Comparison of ENCODE assay signal across 20 mouse cellular contexts in genomic region chr12:40449119-40449795, GRCm38 (mm10). TPM values are rescaled to one million over a fixed set of nuclear protein-coding genes. Genes with fewer than 3 reads are reported as not detected.
DNase-seq lines count a peak whose midpoint lies in the region; ATAC-seq and TF ChIP-seq lines count a peak whose summit lies in the region.
"Had no signal": no experiment of that assay in that cellular context is flagged by ENCODE, and none has a peak within 500 bp of the region (broad histone marks: within the 10 kb centered on the region; RNA-seq: fewer than 3 reads in every experiment).

No protein-coding gene starts in this region.

- H3K4me3 ChIP-seq in kidney, embryonic 15.5 days (replicated peaks) = no peak overlapping the region
- H3K4me3 ChIP-seq in lung, postnatal 0 days (ENCODE audit: low read depth, low read length) = no peak overlapping the region
- H3K4me3 ChIP-seq in hindbrain, embryonic 14.5 days (replicated peaks; ENCODE audit: low read length) = no peak overlapping the region
- no peak overlapping the region for H3K4me3 ChIP-seq in midbrain, postnatal 0 days (ENCODE audit: low read depth, low read length)
- H3K4me3 ChIP-seq: embryonic facial prominence, embryonic 12.5 days; forebrain, embryonic 10.5 days; heart, embryonic 12.5 days had no signal

- no peak for ATAC-seq in kidney, embryonic 15.5 days (replicated peaks; ENCODE audit: low FRiP score)
- no peak for ATAC-seq in lung, postnatal 0 days
- ATAC-seq in hindbrain, embryonic 14.5 days (ENCODE audit: low FRiP score) = no peak
- ATAC-seq in midbrain, postnatal 0 days (ENCODE audit: low FRiP score) = no peak
- ATAC-seq: CD4-positive, CD25-positive, alpha-beta regulatory T cell, adult 4 months had no signal

- no peak for TF ChIP-seq EP300 in lung, postnatal 0 days (IDR thresholded peaks at IDR 0.05)

- no peaks in the 10 kb centered on the region for H3K9me3 ChIP-seq in kidney, embryonic 15.5 days (replicated peaks)
- no peaks in the 10 kb centered on the region for H3K9me3 ChIP-seq in lung, postnatal 0 days (ENCODE audit: low read length)
- H3K9me3 ChIP-seq in hindbrain, embryonic 14.5 days (ENCODE audit: control insufficient read depth, low read length) = no peaks in the 10 kb centered on the region; the same call in 1 of the 2 replicates
- no peaks in the 10 kb centered on the region for H3K9me3 ChIP-seq in midbrain, postnatal 0 days (ENCODE audit: low read length)
- H3K9me3 ChIP-seq: embryonic facial prominence, embryonic 12.5 days; forebrain, embryonic 10.5 days had no signal

- no peak overlapping the region for H3K27ac ChIP-seq in kidney, embryonic 15.5 days
- H3K27ac ChIP-seq in lung, postnatal 0 days (ENCODE audit: low read length) = no peak overlapping the region; the same call in 1 of the 2 replicates
- H3K27ac ChIP-seq in hindbrain, embryonic 14.5 days = no peak overlapping the region
- no peak overlapping the region for H3K27ac ChIP-seq in midbrain, postnatal 0 days (ENCODE audit: low read depth, low read length)
- H3K27ac ChIP-seq: embryonic facial prominence, embryonic 12.5 days; forebrain, embryonic 10.5 days had no signal

- no peak for TF ChIP-seq CTCF in lung, postnatal 0 days (IDR thresholded peaks at IDR 0.05)
- no peak for TF ChIP-seq CTCF in midbrain, postnatal 0 days (IDR thresholded peaks at IDR 0.05)

- no peaks in the 10 kb centered on the region for H3K36me3 ChIP-seq in kidney, embryonic 15.5 days
- H3K36me3 ChIP-seq in lung, postnatal 0 days (ENCODE audit: insufficient read depth, low read length) = no peaks in the 10 kb centered on the region
- H3K36me3 ChIP-seq in hindbrain, embryonic 14.5 days (replicated peaks; ENCODE audit: control insufficient read depth, insufficient read depth) = no peaks in the 10 kb centered on the region
- no peaks in the 10 kb centered on the region for H3K36me3 ChIP-seq in midbrain, postnatal 0 days (ENCODE audit: insufficient read depth, low read length)
- H3K36me3 ChIP-seq: embryonic facial prominence, embryonic 12.5 days; forebrain, embryonic 10.5 days; heart, embryonic 12.5 days had no signal

- H3K9ac ChIP-seq in kidney, embryonic 15.5 days = no peak overlapping the region
- no peak overlapping the region for H3K9ac ChIP-seq in lung, postnatal 0 days (replicated peaks; ENCODE audit: low read depth)
- no peak overlapping the region for H3K9ac ChIP-seq in hindbrain, embryonic 14.5 days
- H3K9ac ChIP-seq in midbrain, postnatal 0 days (replicated peaks; ENCODE audit: low read length, poor library complexity, severe bottlenecking) = no peak overlapping the region
- H3K9ac ChIP-seq: embryonic facial prominence, embryonic 12.5 days; heart, embryonic 12.5 days had no signal

- H3K4me1 ChIP-seq in kidney, embryonic 15.5 days = peaks cover 33% of the 10 kb centered on the region
- peaks cover 5% of the 10 kb centered on the region; the same call in 1 of the 2 replicates for H3K4me1 ChIP-seq in lung, postnatal 0 days (ENCODE audit: insufficient read depth, low read depth, low read length)
- H3K4me1 ChIP-seq in hindbrain, embryonic 14.5 days (replicated peaks; ENCODE audit: control insufficient read depth, insufficient read depth, low read length) = peaks cover 28% of the 10 kb centered on the region
- peaks cover 5% of the 10 kb centered on the region; the same call in 1 of the 2 replicates for H3K4me1 ChIP-seq in midbrain, postnatal 0 days (ENCODE audit: insufficient read depth, low read length)

- DNase-seq in kidney, postnatal 4 days = no peak
- DNase-seq in lung, postnatal 0 days (ENCODE audit: low spot score) = no peak
- no peak for DNase-seq in lung, postnatal 4 days
- DNase-seq in hindbrain, embryonic 14.5 days (ENCODE audit: low spot score) = no peak
- DNase-seq in midbrain, postnatal 0 days (ENCODE audit: low spot score) = no peak
- no peak for DNase-seq in ovary, adult 18-20 months (ENCODE audit: low spot score)
- no peak for DNase-seq in retina, postnatal 1 day
- DNase-seq: adrenal gland, postnatal 10 days; cerebellum, adult 2 months; gastrocnemius, postnatal 25 days; heart, postnatal 36 days; kidney, adult 8-10 months; layer of hippocampus, adult 9-11 months; liver; thymus, postnatal 25 days had no signal

- peak overlapping the region; percentile 27; the same call in 1 of the 2 replicates for H3K4me2 ChIP-seq in kidney, embryonic 15.5 days
- peak overlapping the region; percentile 32 for H3K4me2 ChIP-seq in lung, postnatal 0 days (replicated peaks; ENCODE audit: low read depth, low read length)
- peak overlapping the region; percentile 13 for H3K4me2 ChIP-seq in hindbrain, embryonic 14.5 days (replicated peaks)
- H3K4me2 ChIP-seq in midbrain, postnatal 0 days (ENCODE audit: low read depth, low read length, poor library complexity, severe bottlenecking) = 0 out of 2 replicates have a peak overlapping the region, but pooled peaks have one; percentile 9
- H3K4me2 ChIP-seq: embryonic facial prominence, embryonic 12.5 days; heart, embryonic 12.5 days had no signal

- H3K27me3 ChIP-seq in kidney, embryonic 15.5 days = no peaks in the 10 kb centered on the region
- H3K27me3 ChIP-seq in lung, postnatal 0 days (replicated peaks; ENCODE audit: insufficient read depth, low read length) = no peaks in the 10 kb centered on the region
- H3K27me3 ChIP-seq in hindbrain, embryonic 14.5 days (ENCODE audit: control insufficient read depth, insufficient read depth, low read length) = no peaks in the 10 kb centered on the region
- no peaks in the 10 kb centered on the region for H3K27me3 ChIP-seq in midbrain, postnatal 0 days (ENCODE audit: insufficient read depth, low read length)
- H3K27me3 ChIP-seq: embryonic facial prominence, embryonic 12.5 days; heart, embryonic 12.5 days had no signal

- 53% methylated on average over 9 of the region's 9 CpGs for whole genome bisulfite sequencing in kidney, embryonic 15.5 days
- WGBS in lung, postnatal 0 days = 53% methylated on average over 9 of the region's 9 CpGs
- WGBS in hindbrain, embryonic 14.5 days = 76% methylated on average over 9 of the region's 9 CpGs
- 82% methylated on average over 9 of the region's 9 CpGs for WGBS in midbrain, postnatal 0 days

RNA-seq across cellular contexts. Expression of gene Dock4, which starts 3.5 kb away (rescaled TPM):
- 15.3 and 17.0 TPM in 2 replicates for polyA plus RNA-seq in kidney, embryonic 15.5 days (2015; fragmentation: Nextera tagmentation; extraction: Ambion mirVana)
- 18.5 and 23.4 TPM in 2 replicates for polyA plus RNA-seq in lung, postnatal 0 days (2015; fragmentation: Nextera tagmentation; extraction: Ambion mirVana)
- 28.1 and 34.1 TPM in 2 replicates for polyA plus RNA-seq in hindbrain, embryonic 14.5 days (2014; fragmentation: Nextera tagmentation; extraction: Ambion mirVana)
- total RNA-seq in midbrain, postnatal 0 days (2014; rRNA removed) = 28.6 and 38.7 TPM in 2 replicates
- 12.3 and 15.5 TPM in 2 replicates for polyA plus RNA-seq in midbrain, postnatal 0 days (2015; fragmentation: Nextera tagmentation; extraction: Ambion mirVana)

RNA-seq across cellular contexts. Expression of gene Zfp277, which starts 3.6 kb away (rescaled TPM):
- 38.6 and 40.7 TPM in 2 replicates for polyA plus RNA-seq in kidney, embryonic 15.5 days (2015; fragmentation: Nextera tagmentation; extraction: Ambion mirVana)
- polyA plus RNA-seq in lung, postnatal 0 days (2015; fragmentation: Nextera tagmentation; extraction: Ambion mirVana) = 25.8 and 30.1 TPM in 2 replicates
- polyA plus RNA-seq in hindbrain, embryonic 14.5 days (2014; fragmentation: Nextera tagmentation; extraction: Ambion mirVana) = 31.8 and 37.4 TPM in 2 replicates
- total RNA-seq in midbrain, postnatal 0 days (2014; rRNA removed) = 22.9 and 26.3 TPM in 2 replicates
- polyA plus RNA-seq in midbrain, postnatal 0 days (2015; fragmentation: Nextera tagmentation; extraction: Ambion mirVana) = 29.9 and 31.4 TPM in 2 replicates
